8 mouse cellular contexts compared by ENCODE assay signal in genomic region chr17:73709131-73710041, GRCm38 (mm10). TPM values are rescaled to one million over a fixed set of nuclear protein-coding genes. Genes with fewer than 3 reads are reported as not detected.
DNase-seq lines count a peak whose midpoint lies in the region; ATAC-seq and TF ChIP-seq lines count a peak whose summit lies in the region.

No protein-coding gene starts in this region.

- H3K9me3 ChIP-seq in heart, embryonic 12.5 days (replicated peaks) = no peaks in the 10 kb centered on the region
- no peaks in the 10 kb centered on the region for H3K9me3 ChIP-seq in forebrain, embryonic 16.5 days (ENCODE audit: control insufficient read depth, low read length)
- H3K9me3 ChIP-seq in kidney, embryonic 14.5 days (ENCODE audit: control insufficient read depth, low read length) = peaks cover 4% of the 10 kb centered on the region; the same call in 1 of the 2 replicates
- H3K9me3 ChIP-seq in liver, embryonic 13.5 days (replicated peaks) = no peaks in the 10 kb centered on the region

- WGBS in heart, embryonic 12.5 days = 3% methylated on average over 43 of the region's 43 CpGs
- WGBS in forebrain, embryonic 16.5 days = under 1% methylated on average over 43 of the region's 43 CpGs
- WGBS in kidney, embryonic 14.5 days = under 1% methylated on average over 43 of the region's 43 CpGs
- 4% methylated on average over 40 of the region's 43 CpGs for WGBS in liver, embryonic 13.5 days (ENCODE audit: insufficient replicate concordance)
- WGBS in thymus, adult 2 months = 11% methylated on average over 43 of the region's 43 CpGs

- no peaks in the 10 kb centered on the region for H3K36me3 ChIP-seq in heart, embryonic 12.5 days
- no peaks in the 10 kb centered on the region for H3K36me3 ChIP-seq in forebrain, embryonic 16.5 days (ENCODE audit: control insufficient read depth, insufficient read depth)
- H3K36me3 ChIP-seq in kidney, embryonic 14.5 days (ENCODE audit: control insufficient read depth, insufficient read depth, low read length) = no peaks in the 10 kb centered on the region
- no peaks in the 10 kb centered on the region for H3K36me3 ChIP-seq in liver, embryonic 13.5 days
- H3K36me3 ChIP-seq in thymus, adult 2 months (ENCODE audit: control insufficient read depth, insufficient read depth, low read length) = no peaks in the 10 kb centered on the region

- DNase-seq in heart, adult 8-10 months (ENCODE audit: low spot score) = no peak
- DNase-seq in liver, embryonic 13.5 days = no peak
- peak; percentile 30 to 59 for DNase-seq in right cerebral cortex, postnatal 36 days (ENCODE audit: low spot score in 2 of 2)
- DNase-seq in thymus, adult 2 months = no peak

- no peak for TF ChIP-seq POLR2A in thymus, adult 2 months (IDR thresholded peaks at IDR 0.05; ENCODE audit: control insufficient read depth, extremely low read depth, insufficient read depth, low read length, poor library complexity)

- H3K4me1 ChIP-seq in heart, embryonic 12.5 days (replicated peaks) = 0 out of 2 replicates have a peak, but pooled peaks cover 8% of the 10 kb centered on the region
- H3K4me1 ChIP-seq in brown adipose tissue, adult 24 weeks (ENCODE audit: control insufficient read depth, insufficient read depth, insufficient read length, low read length) = no peaks in the 10 kb centered on the region
- H3K4me1 ChIP-seq in forebrain, embryonic 16.5 days (replicated peaks; ENCODE audit: control insufficient read depth, insufficient read depth, low read length) = peaks cover 39% of the 10 kb centered on the region
- no peaks in the 10 kb centered on the region; the same call in 1 of the 2 replicates for H3K4me1 ChIP-seq in kidney, embryonic 14.5 days (ENCODE audit: control insufficient read depth, insufficient read depth, low read length)
- H3K4me1 ChIP-seq in liver, embryonic 13.5 days (replicated peaks) = no peaks in the 10 kb centered on the region
- peaks cover 6% of the 10 kb centered on the region; the same call in 1 of the 2 replicates for H3K4me1 ChIP-seq in thymus, adult 2 months (replicated peaks; ENCODE audit: control insufficient read depth, insufficient read depth, low read length)

- TF ChIP-seq CTCF in thymus, adult 2 months (IDR thresholded peaks at IDR 0.05; ENCODE audit: borderline replicate concordance, control insufficient read depth, extremely low read depth, insufficient read depth, low read length, poor library complexity) = no peak

- peaks cover 59% of the 10 kb centered on the region for H3K27me3 ChIP-seq in heart, embryonic 12.5 days (replicated peaks)
- H3K27me3 ChIP-seq in forebrain, embryonic 16.5 days (replicated peaks; ENCODE audit: control insufficient read depth, insufficient read depth, low read length) = peaks cover 14% of the 10 kb centered on the region; the same call in 1 of the 2 replicates
- H3K27me3 ChIP-seq in kidney, embryonic 14.5 days (ENCODE audit: control insufficient read depth, insufficient read depth, low read length) = peaks cover 30% of the 10 kb centered on the region
- peaks cover 57% of the 10 kb centered on the region for H3K27me3 ChIP-seq in liver, embryonic 13.5 days
- peaks cover 5% of the 10 kb centered on the region for H3K27me3 ChIP-seq in thymus, adult 2 months (ENCODE audit: control insufficient read depth, insufficient read depth, low read length)

- no peak overlapping the region for H3K27ac ChIP-seq in heart, embryonic 12.5 days (ENCODE audit: poor library complexity, severe bottlenecking)
- H3K27ac ChIP-seq in brown adipose tissue, adult 24 weeks (replicated peaks; ENCODE audit: low read depth, low read length) = no peak overlapping the region
- peak overlapping the region; percentile 53 for H3K27ac ChIP-seq in forebrain, embryonic 16.5 days (ENCODE audit: low read length)
- H3K27ac ChIP-seq in kidney, embryonic 14.5 days (ENCODE audit: low read depth, low read length) = no peak overlapping the region
- no peak overlapping the region for H3K27ac ChIP-seq in liver, embryonic 13.5 days
- no peak overlapping the region for H3K27ac ChIP-seq in thymus, adult 2 months (ENCODE audit: control insufficient read depth, insufficient read depth, low read length)

- peak overlapping the region; percentile 73 for H3K9ac ChIP-seq in heart, embryonic 12.5 days
- peak overlapping the region; percentile 83 for H3K9ac ChIP-seq in forebrain, embryonic 16.5 days (replicated peaks; ENCODE audit: low read depth, low read length)
- peak overlapping the region; percentile 65 for H3K9ac ChIP-seq in kidney, embryonic 14.5 days (ENCODE audit: low read depth, low read length)
- no peak overlapping the region for H3K9ac ChIP-seq in liver, embryonic 13.5 days

- peak overlapping the region; percentile 65 for H3K4me3 ChIP-seq in heart, embryonic 12.5 days
- 0 out of 2 replicates have a peak overlapping the region, but pooled peaks have one; percentile 12 for H3K4me3 ChIP-seq in brown adipose tissue, adult 24 weeks (ENCODE audit: insufficient read depth, low read depth, low read length)
- H3K4me3 ChIP-seq in forebrain, embryonic 16.5 days (replicated peaks; ENCODE audit: low read length) = peak overlapping the region; percentile 65
- peak overlapping the region; percentile 60 for H3K4me3 ChIP-seq in kidney, embryonic 14.5 days (ENCODE audit: low read length)
- peak overlapping the region; percentile 43 for H3K4me3 ChIP-seq in liver, embryonic 13.5 days (replicated peaks)
- H3K4me3 ChIP-seq in thymus, adult 2 months (ENCODE audit: control insufficient read depth, insufficient read depth, low read length) = no peak overlapping the region

- no peak for ATAC-seq in heart, embryonic 12.5 days (ENCODE audit: insufficient number of reproducible peaks, low FRiP score)
- peak; percentile 9 for ATAC-seq in forebrain, embryonic 16.5 days
- peak; percentile 30 for ATAC-seq in kidney, embryonic 14.5 days (ENCODE audit: low FRiP score, low TSS enrichment)
- ATAC-seq in liver, embryonic 13.5 days (ENCODE audit: low read depth) = no peak

- peak overlapping the region; percentile 98 for H3K4me2 ChIP-seq in heart, embryonic 12.5 days
- peak overlapping the region; percentile 92 for H3K4me2 ChIP-seq in forebrain, embryonic 16.5 days (ENCODE audit: low read length)
- H3K4me2 ChIP-seq in kidney, embryonic 14.5 days (replicated peaks; ENCODE audit: low read depth, low read length) = peak overlapping the region; percentile 97
- peak overlapping the region; percentile 55 for H3K4me2 ChIP-seq in liver, embryonic 13.5 days

RNA-seq across cellular contexts. Expression of gene Galnt14, which starts 0.9 kb away (rescaled TPM):
- polyA plus RNA-seq in heart, embryonic 12.5 days (2016; fragmentation: Nextera tagmentation; extraction: Ambion mirVana) = 0.82 and 1.6 TPM in 2 replicates
- total RNA-seq in heart, adult 8-10 months (2022) = not detected
- not detected in 2 replicates for polyA plus RNA-seq in brown adipose tissue, adult 24 weeks (2012; ENCODE audit: insufficient read depth, insufficient read length, missing spikeins)
- 8.7 and 12.3 TPM in 2 replicates for polyA plus RNA-seq in forebrain, embryonic 16.5 days (2015; fragmentation: Nextera tagmentation; extraction: Ambion mirVana)
- 8.8 and 9.7 TPM in 2 replicates for polyA plus RNA-seq in kidney, embryonic 14.5 days (2014; fragmentation: Nextera tagmentation; extraction: Ambion mirVana)
- 0.03 and 0.07 TPM in 2 replicates for polyA plus RNA-seq in liver, embryonic 13.5 days (2015; fragmentation: Nextera tagmentation; extraction: Ambion mirVana)
- 1.2 and 1.6 TPM in 2 replicates for polyA plus RNA-seq in thymus, adult 2 months (2012; rRNA removed)

Comparison
In these comparisons a context has a peak if more than half of its experiments do, and no peak if none do; other contexts are left out.
1. ATAC-seq: peak in forebrain, embryonic 16.5 days (single experiment) and kidney, embryonic 14.5 days (single experiment); none in heart, embryonic 12.5 days (single experiment) and liver, embryonic 13.5 days (single experiment).
2. DNase-seq: peak in right cerebral cortex, postnatal 36 days (2 of 2); none in heart, adult 8-10 months (single experiment), liver, embryonic 13.5 days (single experiment) and thymus, adult 2 months (single experiment).
3. Peak in every context shown above with its lines, with median percentiles within 50 percentile points of each other: H3K4me2 ChIP-seq.